Mouse (Mus musculus): ENCODE data around the gene Glt8d1. TPM values are rescaled to one million over a fixed set of nuclear protein-coding genes. Genes with fewer than 3 reads are reported as not detected.

Gene Glt8d1
- total RNA-seq, 2 experiments from 2014 or later, result 23.6 to 25.7 TPM

DNA sequence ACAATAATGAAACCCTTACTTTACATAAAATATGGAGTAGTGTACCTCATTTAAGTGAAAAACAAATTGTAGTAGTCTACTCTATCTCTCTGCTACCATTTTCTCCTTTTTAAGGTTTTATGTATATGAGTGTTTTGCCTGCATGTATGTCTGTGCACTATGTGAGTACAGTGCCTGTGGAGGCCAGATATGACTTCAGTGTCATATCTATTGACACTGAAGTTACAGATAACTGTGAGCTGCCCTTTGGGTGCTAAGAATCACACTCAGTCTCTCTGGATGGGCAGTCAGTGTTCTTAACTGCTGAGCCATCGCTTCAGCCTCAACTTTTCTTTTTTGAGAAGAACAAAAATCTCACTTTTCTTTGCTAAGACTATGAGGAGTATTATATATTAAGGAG lies 44.6 kb downstream of the Glt8d1 start:
- DNase-seq, result no peak
- intact Hi-C loops (cut with DNase I), result no loop called here

Other genes with a start within 250 kb of the Glt8d1 start
- 1 to 10 TPM; 7.6 to 7.7 TPM for gene Tmem110, start 175.8 kb upstream of the Glt8d1 start, total RNA-seq (2021)
- gene Mustn1, start 122.2 kb upstream of the Glt8d1 start, total RNA-seq (2021), result 10 to 100 TPM; 10.7 to 13.5 TPM
- gene Itih4, start 114.9 kb upstream of the Glt8d1 start, total RNA-seq (2021), result 1 to 10 TPM; 2.7 to 6.5 TPM
- under 1 TPM; 0.39 to 0.81 TPM for gene Itih3, start 77.6 kb upstream of the Glt8d1 start, total RNA-seq (2021)
- gene Itih1, start 58.1 kb upstream of the Glt8d1 start, total RNA-seq (2021), result not detected
- 1 to 10 TPM; 5.0 to 5.3 TPM for gene Nek4, start 50.0 kb upstream of the Glt8d1 start, total RNA-seq (2021)
- 100 to 1,000 TPM; 146 to 149 TPM for gene Spcs1, start 272 bp downstream of the Glt8d1 start, total RNA-seq (2021)
- gene Pbrm1, start 17.7 kb downstream of the Glt8d1 start, total RNA-seq (2021), result 10 to 100 TPM; 58.7 to 67.3 TPM
- 10 to 100 TPM; 25.1 to 25.4 TPM for gene Gnl3, start 17.8 kb downstream of the Glt8d1 start, total RNA-seq (2021)
- gene Smim4, start 127.6 kb downstream of the Glt8d1 start, total RNA-seq (2021), result 10 to 100 TPM; 74.1 to 83.9 TPM
- gene Nt5dc2, start 129.7 kb downstream of the Glt8d1 start, total RNA-seq (2021), result 10 to 100 TPM; 23.5 to 28.2 TPM
- gene Stab1, start 167.2 kb downstream of the Glt8d1 start, total RNA-seq (2021), result 10 to 100 TPM; 74.5 to 78.7 TPM
- 1,000 to 10,000 TPM; 4,401 to 4,949 TPM for gene Tnnc1, start 206.9 kb downstream of the Glt8d1 start, total RNA-seq (2021)
- gene Nisch, start 215.5 kb downstream of the Glt8d1 start, total RNA-seq (2021), result 100 to 1,000 TPM; 185 to 197 TPM
- 10 to 100 TPM; 17.4 to 22.2 TPM for gene Sema3g, start 216.5 kb downstream of the Glt8d1 start, total RNA-seq (2021)
- gene Phf7, start 249.9 kb downstream of the Glt8d1 start, total RNA-seq (2021), result 1 to 10 TPM; 4.3 to 4.6 TPM